Mouse (Mus musculus): Measurements from ENCODE around the gene Scn2b. TPM values are rescaled to one million over a fixed set of nuclear protein-coding genes. Genes with fewer than 3 reads are reported as not detected.

Gene Scn2b
- 0.21 TPM for total RNA-seq (2023)

GRCm38 (mm10) chr9:45117741-45118431 lies at the start of gene Scn2b:
TSS of gene Scn2b (plus strand) at chr9:45117782.

GRCm38 (mm10) chr9:45079011-45079410 lies 38.6 kb upstream of the Scn2b start, which contains the start of gene Jaml:
TSS of gene Jaml (plus strand) at chr9:45079183.

GRCm38 (mm10) chr9:45138191-45139032 lies 20.8 kb downstream of the Scn2b start, which contains the start of gene Scn4b:
TSS of gene Scn4b (plus strand) at chr9:45138395.

Other genes with a start within 250 kb of the Scn2b start
- 135 TPM for gene Kmt2a, start 236.5 kb upstream of the Scn2b start, total RNA-seq (2023)
- gene Atp5l, start 197.0 kb upstream of the Scn2b start, total RNA-seq (2023) = 149 TPM
- 110 TPM for gene Ube4a, start 152.2 kb upstream of the Scn2b start, total RNA-seq (2023)
- gene Cd3g, start 137.4 kb upstream of the Scn2b start, total RNA-seq (2023) = 495 TPM
- 490 TPM for gene Cd3d, start 136.0 kb upstream of the Scn2b start, total RNA-seq (2023)
- gene Cd3e, start 108.2 kb upstream of the Scn2b start, total RNA-seq (2023) = 830 TPM
- gene Mpzl2, start 78.0 kb upstream of the Scn2b start, total RNA-seq (2023) = 0.37 TPM
- gene Mpzl3, start 62.6 kb upstream of the Scn2b start, total RNA-seq (2023) = 9.8 TPM
- gene Jaml, start 38.6 kb upstream of the Scn2b start, total RNA-seq (2023) = 39.0 TPM
- 0.31 TPM for gene Scn4b, start 20.6 kb downstream of the Scn2b start, total RNA-seq (2023)
- not detected for gene BC049352, start 64.2 kb downstream of the Scn2b start, total RNA-seq (2023)
- gene Tmprss4, start 86.3 kb downstream of the Scn2b start, total RNA-seq (2023) = not detected
- 23.7 TPM for gene Il10ra, start 151.4 kb downstream of the Scn2b start, total RNA-seq (2023)
- not detected for gene Tmprss13, start 201.3 kb downstream of the Scn2b start, total RNA-seq (2023)

Data from CD8-positive naive resting alpha-beta T cell, adult 57 days (primary cell).